Comparison of ENCODE assay signal across 8 mouse cellular contexts in genomic region chr1:153740145-153740544, GRCm38 (mm10). TPM values are rescaled to one million over a fixed set of nuclear protein-coding genes. Genes with fewer than 3 reads are reported as not detected.
DNase-seq lines count a peak whose midpoint lies in the region; ATAC-seq lines count a peak whose summit lies in the region.

Rgs16 (plus strand) TSS chr1:153740349.

- peak; percentile 91 for ATAC-seq in activated CD4-positive, CD25-positive, alpha-beta regulatory T cell, adult 4 months

- peak; percentile 79 to 85 for DNase-seq in cerebellum, postnatal 36 days
- peak; percentile 80 for DNase-seq in gastrocnemius, postnatal 25 days
- DNase-seq in induced T-regulatory cell, adult 2 months (ENCODE audit: low read depth): peak; percentile 89
- DNase-seq in left cerebral cortex, postnatal 4 days: peak; percentile 81
- peak; percentile 84 for DNase-seq in mesoderm, embryonic 11.5 days (ENCODE audit: low read depth, low spot score)
- DNase-seq in right cerebral cortex, postnatal 4 days: peak; percentile 78
- DNase-seq in MN1 (ENCODE audit: low spot score): no peak

- intact Hi-C loops in left cerebral cortex, postnatal 4 days (cut with DNase I): loop anchor here (10.0 kb wide), 1 partner anchor 255 kb away; the partner anchor contains the start of gene Dhx9

RNA-seq across cellular contexts. Expression of gene Rgs16, which starts in this region (rescaled TPM):
- 10 to 100 TPM in 1 of 2 experiments, 1 to 10 TPM in 1; 5.6 to 27.5 TPM for polyA plus RNA-seq in activated CD4-positive, CD25-positive, alpha-beta regulatory T cell, adult 4 months (2017; shearing (Covaris generic))
- total RNA-seq in gastrocnemius, postnatal 25 days (2021): 1 to 10 TPM; 1.1 to 1.6 TPM
- 1 to 10 TPM; 7.2 to 7.8 TPM for total RNA-seq in left cerebral cortex, postnatal 4 days (2021)
